Mouse (Mus musculus) heart, embryonic 11.5 days (tissue): ENCODE data around the gene Dcdc2c. TPM values are rescaled to one million over a fixed set of nuclear protein-coding genes. Genes with fewer than 3 reads are reported as not detected.
A peak's percentile ranks its signal among the peaks of the same experiment; 100 is the strongest.

Source experiments
- ATAC-seq: fragments of 200-750 bp; cut with Nextera tagmentation; replicated peaks from 2 replicates; pipeline ENCODE4 v1.8.0; 2017; ENCODE audit warnings: moderate library complexity; ENCODE audit not compliant: insufficient number of reproducible peaks, low FRiP score, low TSS enrichment
- H3K27ac ChIP-seq: fragments of 300-500 bp; sonication (generic); 2 replicates; pipeline ENCODE4 v1.5.1; 2014; ENCODE audit warnings: mild to moderate bottlenecking, low read depth, low read length
- H3K27me3 ChIP-seq: fragments of 300-500 bp; sonication (generic); 2 replicates; pipeline ENCODE4 v1.6.1; 2014; ENCODE audit warnings: mild to moderate bottlenecking, low read length, mixed read lengths; ENCODE audit not compliant: control insufficient read depth, insufficient read depth
- H3K36me3 ChIP-seq: fragments of 300-500 bp; sonication (generic); 2 replicates; pipeline ENCODE4 v1.6.1; 2014; ENCODE audit warnings: mild to moderate bottlenecking, low read length, moderate library complexity, mixed read lengths; ENCODE audit not compliant: control insufficient read depth, insufficient read depth
- H3K4me1 ChIP-seq: fragments of 300-500 bp; sonication (generic); 2 replicates; pipeline ENCODE4 v1.6.1; 2014; ENCODE audit warnings: low read length; ENCODE audit not compliant: control insufficient read depth, insufficient read depth
- H3K4me2 ChIP-seq: fragments of 300-500 bp; sonication (generic); 2 replicates; pipeline ENCODE4 v1.6.1; 2014; ENCODE audit warnings: mild to moderate bottlenecking, moderate library complexity
- H3K4me3 ChIP-seq: fragments of 300-500 bp; sonication (generic); 2 replicates; pipeline ENCODE4 v1.5.1; 2014; ENCODE audit warnings: low read depth, low read length
- H3K9ac ChIP-seq: fragments of 300-500 bp; sonication (generic); 2 replicates; pipeline ENCODE4 v1.6.1; 2014; ENCODE audit warnings: mild to moderate bottlenecking, low read depth, low read length, moderate library complexity
- H3K9me3 ChIP-seq: fragments of 300-500 bp; sonication (generic); replicated peaks from 2 replicates; pipeline ENCODE4 v1.6.1; 2016; ENCODE audit warnings: low read length; ENCODE audit not compliant: control insufficient read depth
- WGBS: fragments of 180-500 bp; shearing (Covaris S2); extraction: QIAGEN DNeasy Blood & Tissue Kit; methylation state at CpG from one replicate; pipeline ENCODE4 v1.1.7; 2014; ENCODE audit not compliant: insufficient replicate concordance; 5-methylcytosine and 5-hydroxymethylcytosine counted together
- polyA plus RNA-seq: library from polyadenylated mRNA; unstranded; fragments of >200 nt; fragmentation: Nextera tagmentation; extraction: Ambion mirVana; gene quantifications from 2 replicates; pipeline ENCODE4 v1.2.1, GENCODE M21; 2014

The Dcdc2c gene
- polyA plus RNA-seq, 1 experiment from 2014 or later: 0.21 TPM

DNA sequence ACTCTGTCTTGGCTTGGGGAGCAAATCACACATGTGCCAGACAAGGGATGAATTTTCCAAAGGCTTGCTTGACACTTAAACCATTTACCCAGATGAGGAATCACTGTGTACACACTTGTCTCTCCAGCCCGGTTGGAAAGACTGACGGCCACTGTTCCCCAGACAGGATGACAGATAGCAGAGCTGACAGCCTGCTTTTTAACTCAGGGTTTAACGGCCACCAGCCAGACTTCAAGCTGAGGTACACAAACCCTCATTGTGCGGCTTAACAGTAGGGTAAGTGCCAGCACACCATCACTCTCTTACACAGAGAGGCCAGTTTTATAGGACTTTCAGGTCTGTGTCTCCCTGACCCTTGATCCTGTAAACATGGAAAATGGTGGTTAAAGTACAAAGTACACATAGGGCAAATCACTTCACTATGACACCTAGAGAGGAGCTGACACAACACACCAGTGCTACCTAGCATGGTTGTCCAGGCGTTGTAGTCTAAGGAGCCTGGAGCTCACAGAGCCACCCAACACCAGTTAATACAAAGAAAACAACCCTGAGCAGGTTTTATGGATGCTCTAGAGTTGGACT lies 42.4 kb downstream of the Dcdc2c start:
- no peak for ATAC-seq
- H3K9me3 ChIP-seq: peaks cover 3% of the 10 kb centered on the region; the same call in 1 of the 2 replicates
- no peaks in the 10 kb centered on the region for H3K36me3 ChIP-seq
- no peak overlapping the region for H3K4me2 ChIP-seq
- no peaks in the 10 kb centered on the region for H3K4me1 ChIP-seq
- H3K27ac ChIP-seq: 0 out of 2 replicates have a peak overlapping the region, but pooled peaks have one; percentile 22
- H3K9ac ChIP-seq: no peak overlapping the region
- no peaks in the 10 kb centered on the region for H3K27me3 ChIP-seq
- WGBS: 42% methylated on average over 5 of the region's 5 CpGs
- no peak overlapping the region for H3K4me3 ChIP-seq

GRCm38 (mm10) chr12:28494289-28494688 lies 57.9 kb downstream of the Dcdc2c start:
- no peak overlapping the region for H3K27ac ChIP-seq
- H3K4me1 ChIP-seq: no peaks in the 10 kb centered on the region
- no peak overlapping the region for H3K9ac ChIP-seq
- ATAC-seq: no peak
- H3K4me3 ChIP-seq: no peak overlapping the region
- H3K4me2 ChIP-seq: no peak overlapping the region
- no peaks in the 10 kb centered on the region for H3K27me3 ChIP-seq
- WGBS: 59% methylated on average over 5 of the region's 5 CpGs
- H3K9me3 ChIP-seq: no peaks in the 10 kb centered on the region
- H3K36me3 ChIP-seq: no peaks in the 10 kb centered on the region

DNA sequence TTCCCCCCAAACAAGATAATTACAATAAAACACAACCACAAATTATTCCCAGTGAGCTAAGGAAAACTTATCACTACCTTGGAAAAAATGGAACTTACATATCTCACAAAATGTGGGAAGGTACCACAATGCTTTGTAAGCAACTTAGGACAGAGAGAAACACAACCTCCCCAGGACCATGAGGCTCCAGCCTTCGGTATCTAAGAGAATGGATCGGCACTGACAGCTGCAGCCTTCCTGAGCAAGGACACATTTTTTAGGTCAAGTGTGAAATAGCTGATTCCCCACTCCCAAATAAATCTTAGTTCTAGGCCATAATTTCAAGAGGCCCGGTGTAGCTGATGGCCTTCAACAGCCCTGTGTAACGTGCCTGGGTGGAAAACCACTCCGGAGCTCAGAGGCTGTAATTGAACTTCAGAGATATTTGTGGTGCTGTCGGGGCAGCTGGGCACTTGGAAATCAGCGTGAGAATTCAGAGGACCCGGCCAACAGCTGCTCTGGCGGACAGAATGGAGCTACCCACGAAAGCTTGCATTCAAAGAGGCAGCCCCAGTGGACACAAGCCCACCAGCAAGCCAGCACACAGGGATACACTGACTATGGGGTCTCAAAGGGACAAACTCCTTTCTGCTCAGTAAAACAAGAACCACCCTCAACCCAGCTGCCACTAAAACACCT lies 69.6 kb downstream of the Dcdc2c start:
- Histone ChIP-seq H3K9me3 (no peaks in the 10 kb centered on the region), H3K27me3 (no peaks in the 10 kb centered on the region), H3K4me2 (no peak overlapping the region), H3K4me3 (no peak overlapping the region), H3K9ac (no peak overlapping the region), H3K27ac (no peak overlapping the region), H3K36me3 (no peaks in the 10 kb centered on the region), H3K4me1 (no peaks in the 10 kb centered on the region)
- ATAC-seq: no peak
- 72% methylated on average over 10 of the region's 10 CpGs for WGBS

DNA sequence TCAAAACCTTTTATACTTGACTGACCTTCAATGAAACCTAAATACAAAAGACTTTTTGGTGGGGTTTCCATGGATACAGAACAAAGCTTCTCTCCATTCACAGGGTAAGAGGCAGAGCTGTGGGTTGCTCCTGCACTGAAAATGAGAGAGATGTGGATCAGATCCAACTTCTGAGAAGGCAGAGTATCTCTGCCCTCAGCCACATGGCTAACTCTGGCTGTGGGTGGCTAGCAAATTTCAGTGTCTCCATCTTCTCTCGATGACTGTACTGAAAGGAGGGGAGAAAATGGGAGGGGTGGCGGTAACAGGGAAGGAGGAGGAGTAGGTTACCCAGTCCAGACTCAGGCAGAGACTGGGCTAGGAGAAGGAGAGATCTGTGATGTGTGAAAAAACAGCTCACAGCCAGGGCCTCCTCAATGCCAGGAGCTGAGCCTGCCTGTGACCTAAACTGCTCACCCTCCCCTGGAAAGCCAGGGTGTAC lies 91.2 kb downstream of the Dcdc2c start:
- Histone ChIP-seq H3K9ac (no peak overlapping the region), H3K4me3 (no peak overlapping the region), H3K4me2 (no peak overlapping the region), H3K27ac (no peak overlapping the region), H3K36me3 (no peaks in the 10 kb centered on the region), H3K4me1 (no peaks in the 10 kb centered on the region), H3K27me3 (no peaks in the 10 kb centered on the region), H3K9me3 (no peaks in the 10 kb centered on the region)
- WGBS: 75% methylated on average over 2 of the region's 2 CpGs
- ATAC-seq: no peak

GRCm38 (mm10) chr12:28460523-28460922 lies 91.7 kb downstream of the Dcdc2c start:
- no peak for ATAC-seq
- no peak overlapping the region for H3K27ac ChIP-seq
- WGBS: 72% methylated on average over 7 of the region's 7 CpGs
- no peak overlapping the region for H3K4me2 ChIP-seq
- H3K9me3 ChIP-seq: no peaks in the 10 kb centered on the region
- H3K9ac ChIP-seq: no peak overlapping the region
- H3K4me3 ChIP-seq: no peak overlapping the region
- H3K27me3 ChIP-seq: no peaks in the 10 kb centered on the region
- no peaks in the 10 kb centered on the region for H3K36me3 ChIP-seq
- H3K4me1 ChIP-seq: no peaks in the 10 kb centered on the region

GRCm38 (mm10) chr12:28458786-28459185 lies 93.4 kb downstream of the Dcdc2c start:
- H3K27ac ChIP-seq: no peak overlapping the region
- no peak overlapping the region for H3K9ac ChIP-seq
- no peak overlapping the region for H3K4me3 ChIP-seq
- ATAC-seq: no peak
- H3K9me3 ChIP-seq: no peaks in the 10 kb centered on the region
- no peaks in the 10 kb centered on the region for H3K36me3 ChIP-seq
- H3K4me1 ChIP-seq: no peaks in the 10 kb centered on the region
- no peak overlapping the region for H3K4me2 ChIP-seq
- no peaks in the 10 kb centered on the region for H3K27me3 ChIP-seq
- 88% methylated on average over 5 of the region's 5 CpGs for WGBS

DNA sequence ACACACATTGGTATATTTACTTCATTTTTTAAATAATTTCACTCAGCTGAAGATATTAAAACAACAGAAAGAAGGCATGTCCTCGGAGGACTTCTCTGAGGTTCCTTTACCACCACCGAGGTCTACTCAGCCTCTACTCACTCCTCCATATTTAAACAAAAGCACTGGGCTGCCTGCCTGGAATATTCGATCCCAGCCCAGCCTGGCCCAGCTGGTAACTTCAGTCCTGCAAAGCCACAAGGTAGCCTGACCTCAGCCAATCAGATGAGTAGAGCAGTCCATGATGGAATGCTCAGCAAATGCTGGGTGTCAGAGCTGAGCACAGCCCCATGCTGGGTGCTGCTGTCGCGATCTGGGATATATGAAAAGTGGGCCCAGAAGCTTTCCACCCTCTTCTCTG lies 115.7 kb downstream of the Dcdc2c start:
- Histone ChIP-seq H3K4me2 (no peak overlapping the region), H3K9me3 (no peaks in the 10 kb centered on the region), H3K27me3 (no peaks in the 10 kb centered on the region), H3K4me1 (no peaks in the 10 kb centered on the region), H3K4me3 (no peak overlapping the region), H3K36me3 (no peaks in the 10 kb centered on the region), H3K9ac (no peak overlapping the region), H3K27ac (no peak overlapping the region)
- WGBS: 59% methylated on average over 5 of the region's 5 CpGs
- no peak for ATAC-seq

DNA sequence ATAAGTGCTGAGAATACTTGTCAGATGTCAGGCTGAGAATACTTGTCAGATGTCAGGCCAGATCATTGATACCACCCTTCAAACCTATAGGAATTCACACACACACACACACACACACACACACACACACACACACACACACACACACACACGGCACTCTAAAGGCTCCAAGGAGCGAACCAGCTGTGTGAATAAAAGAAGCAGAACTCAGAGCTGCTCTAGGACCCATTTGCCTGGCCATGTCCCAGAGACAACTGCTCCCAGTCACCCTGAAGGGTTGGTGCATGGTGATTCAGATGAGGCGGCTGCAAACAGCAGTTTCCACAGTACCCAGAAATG lies 119.5 kb downstream of the Dcdc2c start:
- Histone ChIP-seq H3K9ac (no peak overlapping the region), H3K4me1 (no peaks in the 10 kb centered on the region), H3K4me2 (no peak overlapping the region), H3K4me3 (no peak overlapping the region), H3K27ac (no peak overlapping the region), H3K9me3 (no peaks in the 10 kb centered on the region), H3K27me3 (no peaks in the 10 kb centered on the region), H3K36me3 (no peaks in the 10 kb centered on the region)
- WGBS: 65% methylated on average over 3 of the region's 3 CpGs
- ATAC-seq: no peak
